Mouse (Mus musculus): Measurements from ENCODE around the gene Tff2.

Gene Tff2

DNA sequence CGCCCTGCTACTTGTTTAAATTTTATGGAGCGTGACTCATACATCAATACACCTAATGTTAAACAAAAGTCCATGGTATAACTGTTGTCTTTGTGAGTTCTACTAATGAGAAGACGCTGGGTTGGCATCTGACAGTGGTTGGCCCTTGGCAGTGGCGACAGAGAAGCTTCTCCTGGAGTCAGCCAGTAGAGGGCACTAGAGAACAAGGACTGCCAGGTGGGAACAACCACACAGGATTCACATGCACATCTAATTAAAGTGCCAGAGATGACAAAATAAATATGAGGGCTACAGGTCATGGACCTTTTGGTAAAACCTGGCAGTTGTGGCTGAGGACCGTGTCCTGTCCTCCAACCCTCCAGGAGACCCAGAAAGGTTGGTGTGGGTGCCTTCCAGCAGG lies 5.7 kb downstream of the Tff2 start:
- peak; percentile 56; the same call in 1 of the 2 replicates for ATAC-seq (ENCODE audit: insufficient number of reproducible peaks, low FRiP score, low TSS enrichment)

DNA sequence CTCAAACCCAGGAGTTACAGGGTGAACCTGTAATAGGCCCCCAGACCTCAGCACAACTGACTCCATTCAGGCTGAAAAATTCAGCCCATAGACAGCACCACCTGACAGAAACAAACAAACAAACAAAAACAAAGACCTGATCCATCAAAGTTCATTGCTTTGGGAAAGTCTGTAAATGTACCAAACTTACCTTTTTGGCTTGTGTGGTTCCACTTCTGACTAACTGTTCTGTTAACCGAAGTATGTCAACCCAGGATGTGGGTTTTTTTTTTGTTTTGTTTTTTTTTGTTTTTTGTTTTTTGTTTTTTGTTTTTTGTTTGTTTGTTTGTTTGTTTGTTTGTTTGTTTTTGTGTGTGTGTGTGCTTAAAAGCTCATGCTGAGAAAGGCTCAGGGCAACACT lies 7.3 kb downstream of the Tff2 start:
- ATAC-seq (ENCODE audit: insufficient number of reproducible peaks, low FRiP score, low TSS enrichment), result no peak

DNA sequence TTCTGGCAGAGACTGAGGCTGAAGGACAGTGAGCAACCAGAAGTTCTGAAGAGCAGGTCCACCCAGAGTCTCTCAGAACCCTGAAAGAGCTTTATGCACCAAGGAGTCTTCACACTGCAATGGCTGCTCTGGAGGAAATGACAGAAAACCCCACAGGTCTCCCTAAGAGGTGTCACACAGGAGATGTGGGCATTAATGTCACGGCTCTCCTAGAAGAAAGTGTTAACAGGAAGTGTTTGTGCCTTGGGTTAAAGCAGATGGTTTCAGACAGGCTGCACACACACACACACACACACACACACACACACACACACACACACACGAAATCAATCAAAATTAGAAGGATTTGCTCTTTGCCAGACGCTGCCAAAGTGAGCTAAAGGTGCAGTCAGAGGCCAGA lies 7.8 kb downstream of the Tff2 start:
- no peak for ATAC-seq (ENCODE audit: insufficient number of reproducible peaks, low FRiP score, low TSS enrichment)

DNA sequence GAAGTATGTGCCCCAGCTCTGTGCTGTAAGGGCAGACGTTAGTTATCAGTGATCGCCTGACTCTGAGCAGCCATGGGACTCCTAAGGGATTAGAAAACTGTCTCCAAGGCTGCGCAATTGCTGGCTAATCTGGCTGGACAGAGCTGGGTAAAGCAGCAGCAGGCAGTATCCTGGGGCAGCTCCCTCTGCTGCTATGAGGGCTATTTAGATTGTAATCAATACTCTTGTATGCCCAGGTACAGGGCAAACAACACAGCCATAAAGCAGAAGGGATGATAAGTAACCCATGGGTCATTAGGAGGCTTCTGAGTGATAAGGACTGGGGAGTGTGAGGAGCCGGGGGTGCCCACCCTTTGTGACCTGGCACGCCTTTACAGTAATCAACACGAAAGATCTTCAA lies 9.2 kb downstream of the Tff2 start:
- ATAC-seq (ENCODE audit: insufficient number of reproducible peaks, low FRiP score, low TSS enrichment), result no peak

DNA sequence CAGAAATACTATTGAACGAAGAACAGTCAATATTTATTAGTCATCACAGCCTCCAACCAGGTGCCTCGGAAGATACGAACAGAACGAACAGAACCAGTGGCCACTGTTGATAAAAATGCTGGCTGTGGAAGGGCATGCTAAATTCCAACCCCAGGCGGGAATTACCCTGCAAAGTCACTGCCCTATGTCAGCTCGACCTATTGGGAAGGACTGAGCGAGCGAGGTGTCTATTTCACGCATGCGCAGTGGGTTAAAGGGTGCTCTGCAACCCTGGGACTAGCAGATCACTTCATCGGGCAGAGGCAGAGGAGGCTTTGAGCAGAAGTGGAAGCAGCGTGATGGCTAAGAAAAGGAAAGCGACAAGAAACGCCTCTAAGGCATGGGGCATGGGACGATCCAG lies 10.3 kb downstream of the Tff2 start:
- no peak for ATAC-seq (ENCODE audit: insufficient number of reproducible peaks, low FRiP score, low TSS enrichment)

DNA sequence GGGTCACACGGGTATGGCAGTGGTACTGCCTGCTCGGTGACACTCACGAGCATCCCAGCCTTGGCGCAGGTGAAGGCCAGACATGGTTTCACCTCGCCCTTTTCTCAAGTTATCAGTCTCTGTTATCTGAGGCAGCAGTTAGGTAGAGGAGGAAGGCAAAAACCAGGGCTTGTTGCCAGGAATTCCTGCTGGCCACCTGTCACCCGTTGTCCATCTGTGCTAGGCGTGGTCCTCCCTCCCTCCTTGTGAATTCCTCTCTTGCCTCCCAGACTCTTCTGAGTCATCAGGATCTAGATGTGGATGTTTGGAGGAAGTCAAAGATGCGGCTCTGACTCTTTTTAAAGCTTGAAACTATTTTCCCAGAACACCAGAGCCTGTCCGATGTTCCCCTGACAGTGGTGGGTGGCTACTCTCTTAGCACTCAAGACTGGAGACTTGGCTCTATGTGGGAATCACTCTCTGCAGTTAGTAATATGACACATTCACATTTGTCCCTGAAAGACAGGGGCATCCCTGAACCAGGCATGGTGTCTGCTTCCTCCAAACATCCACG lies 12.7 kb downstream of the Tff2 start:
- ATAC-seq (ENCODE audit: insufficient number of reproducible peaks, low FRiP score, low TSS enrichment), result peak; percentile 74

DNA sequence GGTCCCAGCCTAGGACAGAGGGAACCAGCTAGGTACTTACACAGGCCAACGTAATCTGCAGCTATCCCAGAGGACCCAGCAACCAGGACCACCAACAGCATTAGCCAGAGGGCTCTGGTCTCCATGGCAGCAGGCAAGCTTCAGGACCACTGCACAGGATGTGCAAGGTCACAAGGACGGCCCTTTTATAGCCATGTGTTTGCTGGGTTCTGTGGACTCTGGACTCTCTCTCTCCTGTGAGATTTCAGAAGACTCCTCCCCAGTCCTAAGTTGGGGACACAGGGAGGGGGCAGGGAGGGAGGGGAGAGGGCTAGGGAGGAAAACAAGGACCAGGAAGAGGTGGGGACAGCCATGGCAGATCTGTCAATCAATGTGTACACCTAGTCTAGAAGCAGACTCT lies 14.6 kb downstream of the Tff2 start, which contains the start of gene Tff3:
Gene Tff3 (minus strand): TSS at position 195 of the 400 bp plus-strand sequence.
- ATAC-seq (ENCODE audit: insufficient number of reproducible peaks, low FRiP score, low TSS enrichment), result no peak

DNA sequence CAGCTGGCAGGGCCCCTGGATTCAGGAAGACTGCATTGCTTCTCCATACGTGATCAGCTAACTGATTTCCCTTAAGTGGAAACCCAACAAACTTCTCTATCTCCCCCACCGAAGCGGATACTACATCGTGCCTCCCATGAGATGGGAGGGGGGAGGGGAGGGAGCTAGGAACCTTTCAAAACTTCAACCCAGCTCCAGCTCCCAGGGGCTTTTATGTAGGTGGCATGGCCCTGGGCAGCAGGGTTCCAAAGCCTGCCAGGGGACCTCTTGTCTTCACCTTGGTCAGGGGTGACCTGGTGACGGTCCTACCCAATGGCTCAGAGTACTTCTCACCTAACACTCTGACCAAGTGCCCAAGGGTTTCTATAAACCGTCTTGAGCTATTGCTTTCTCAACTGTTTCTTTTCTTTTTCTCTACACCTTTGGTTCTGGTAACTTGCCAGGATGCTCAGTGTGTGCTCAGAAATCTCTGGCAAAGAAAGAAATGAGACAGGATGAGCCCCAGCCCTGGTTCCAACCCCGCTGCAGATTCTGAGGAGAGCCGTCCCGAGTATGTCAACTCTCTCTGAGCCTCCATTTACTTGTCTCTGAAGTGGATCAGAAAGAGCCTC lies 15.3 kb downstream of the Tff2 start:
- no peak for ATAC-seq (ENCODE audit: insufficient number of reproducible peaks, low FRiP score, low TSS enrichment)

DNA sequence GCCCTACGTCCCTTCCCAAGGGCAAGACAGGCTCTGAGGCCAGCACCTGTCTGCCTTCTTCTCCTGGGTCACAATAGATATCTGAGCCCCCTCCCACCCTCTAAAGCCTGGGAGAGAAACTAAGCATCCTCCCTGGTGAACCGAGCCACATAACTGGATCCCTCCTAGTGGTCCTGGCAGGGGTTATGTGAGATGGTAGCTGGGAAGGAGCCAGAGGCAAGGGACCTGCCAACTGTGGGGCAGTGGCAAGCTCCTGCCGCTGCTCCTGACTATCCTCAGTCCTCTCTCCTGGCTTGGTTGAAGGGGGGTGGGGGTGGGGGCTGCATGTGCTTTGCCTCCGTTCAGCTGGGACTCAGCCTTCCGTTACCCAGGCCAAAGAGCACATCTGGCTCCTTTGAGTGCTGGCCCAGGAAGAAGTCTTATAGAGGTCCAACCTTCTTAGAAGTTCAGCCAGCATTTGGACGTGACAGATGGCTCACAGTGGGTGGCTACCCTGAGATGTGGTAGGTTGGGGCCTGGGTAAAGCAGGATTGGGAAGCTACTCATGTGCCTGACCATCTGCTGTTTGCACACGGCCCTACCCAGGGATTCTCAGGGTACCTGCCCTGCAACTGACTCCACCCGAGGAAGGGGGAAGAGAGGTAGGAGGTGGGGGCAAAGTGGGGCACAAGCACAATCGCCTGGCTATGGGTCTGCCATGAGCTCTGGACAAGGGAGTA lies 18.4 kb downstream of the Tff2 start:
- peak; percentile 80 for ATAC-seq (ENCODE audit: insufficient number of reproducible peaks, low FRiP score, low TSS enrichment)

DNA sequence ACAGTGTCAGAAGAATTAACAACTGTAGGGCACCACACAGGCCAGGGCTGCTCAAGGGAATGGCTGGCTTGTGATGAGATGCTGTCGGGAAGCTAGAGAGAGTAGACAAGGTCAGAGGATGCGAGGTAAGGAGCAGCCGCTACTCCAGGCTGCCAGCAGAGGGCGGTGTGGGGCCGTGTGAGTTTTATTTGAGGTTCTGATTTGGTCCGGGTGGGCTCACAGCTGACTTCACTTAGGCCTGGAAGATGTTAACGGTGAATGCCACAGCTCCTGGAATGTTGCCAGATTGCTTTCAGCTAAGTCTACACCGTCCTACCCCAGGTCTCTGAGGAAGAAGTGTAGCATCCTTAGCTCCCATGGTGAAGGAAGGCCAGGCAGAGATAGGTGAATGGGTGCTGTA lies 22.1 kb downstream of the Tff2 start:
- ATAC-seq (ENCODE audit: insufficient number of reproducible peaks, low FRiP score, low TSS enrichment), result no peak

DNA sequence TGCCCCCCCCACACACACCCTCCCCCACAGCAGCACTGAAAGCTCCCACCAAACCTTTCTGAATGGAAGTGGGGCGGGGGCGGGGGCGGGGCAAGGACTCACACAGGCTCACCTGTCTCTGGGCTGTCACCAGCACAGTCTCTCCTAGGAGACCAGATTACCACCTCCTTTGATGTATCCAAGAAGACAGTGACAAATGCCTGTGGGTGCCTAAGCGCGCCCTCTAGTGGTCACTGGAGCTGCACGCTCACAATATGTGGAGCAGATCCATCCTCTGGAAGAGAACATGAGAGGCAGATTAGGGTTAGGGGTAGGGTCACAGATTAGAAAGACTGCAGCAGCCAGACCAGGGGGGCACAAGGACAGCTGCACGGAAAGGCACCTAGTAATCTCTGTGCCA lies 24.7 kb downstream of the Tff2 start:
- no peak for ATAC-seq (ENCODE audit: insufficient number of reproducible peaks, low FRiP score, low TSS enrichment)

DNA sequence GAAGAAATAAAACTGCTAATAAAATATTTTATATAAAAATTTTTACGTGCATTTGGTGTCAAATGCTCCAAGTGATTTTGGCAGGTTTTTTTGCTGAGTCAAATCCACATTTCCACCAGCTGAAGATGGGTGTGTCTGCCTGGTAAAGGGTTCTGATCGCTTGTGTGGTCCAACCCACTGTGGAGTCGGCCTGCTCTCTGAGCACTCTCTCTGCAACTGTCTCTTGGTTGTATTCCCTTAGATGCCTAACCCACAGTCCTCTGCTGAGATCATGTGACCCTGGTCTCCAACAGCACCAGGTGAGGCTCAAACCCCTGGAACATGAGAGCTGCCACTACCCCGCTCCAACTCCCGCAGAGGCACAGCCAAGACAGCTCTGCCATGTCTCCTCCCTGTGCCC lies 26.1 kb downstream of the Tff2 start:
- no peak for ATAC-seq (ENCODE audit: insufficient number of reproducible peaks, low FRiP score, low TSS enrichment)

DNA sequence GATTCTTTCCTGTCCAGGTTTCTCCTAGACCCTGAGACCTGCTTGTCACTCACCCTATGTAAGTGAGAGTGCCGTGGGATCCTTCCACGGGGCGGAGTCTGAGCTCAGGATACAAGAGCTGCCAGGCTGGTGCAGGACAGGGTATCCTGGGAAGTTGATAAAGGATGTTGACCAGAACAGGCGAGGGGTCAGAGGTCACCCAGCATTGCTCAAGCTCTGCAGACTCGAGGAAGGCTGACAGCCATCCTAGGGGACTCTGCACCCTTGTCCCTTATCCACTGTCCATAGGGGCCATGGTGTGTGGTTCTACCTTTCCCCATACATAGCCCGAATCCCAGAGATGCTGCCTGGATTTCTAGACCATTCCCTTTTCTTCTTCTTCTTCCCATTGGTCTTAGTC lies 28.0 kb downstream of the Tff2 start:
- no peak for ATAC-seq (ENCODE audit: insufficient number of reproducible peaks, low FRiP score, low TSS enrichment)

DNA sequence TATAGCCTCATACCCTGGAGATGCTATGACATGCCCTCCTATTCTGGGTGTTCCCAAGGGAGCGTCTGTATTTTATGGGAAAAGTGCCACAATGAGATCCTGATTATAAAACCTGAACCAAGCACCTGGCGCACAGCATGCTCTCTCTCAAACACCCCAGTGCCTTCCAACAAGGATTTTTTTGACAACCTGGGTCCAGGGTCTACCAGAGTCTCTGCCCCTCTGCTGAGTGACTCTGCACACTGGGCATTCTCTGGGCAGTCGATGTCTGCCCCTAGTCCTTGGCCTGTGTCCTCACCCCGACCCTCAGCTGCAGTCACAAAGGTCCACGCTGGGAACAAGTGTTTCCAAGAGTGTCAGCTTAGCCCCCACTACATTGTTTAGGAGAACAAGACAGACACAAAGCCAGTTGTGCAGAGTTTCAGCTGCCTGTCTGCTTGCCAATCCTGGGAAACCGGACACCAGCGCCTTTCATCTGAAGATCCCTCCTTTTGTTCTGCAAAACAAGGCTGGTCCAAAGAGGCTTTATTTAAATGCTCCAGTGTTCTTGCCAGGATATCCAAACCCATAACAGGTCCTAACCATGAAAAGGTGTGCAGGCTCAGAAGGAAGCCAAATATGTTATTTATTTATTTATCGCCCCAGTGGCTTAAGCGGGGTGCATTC lies 30.8 kb downstream of the Tff2 start:
- ATAC-seq (ENCODE audit: insufficient number of reproducible peaks, low FRiP score, low TSS enrichment), result no peak

DNA sequence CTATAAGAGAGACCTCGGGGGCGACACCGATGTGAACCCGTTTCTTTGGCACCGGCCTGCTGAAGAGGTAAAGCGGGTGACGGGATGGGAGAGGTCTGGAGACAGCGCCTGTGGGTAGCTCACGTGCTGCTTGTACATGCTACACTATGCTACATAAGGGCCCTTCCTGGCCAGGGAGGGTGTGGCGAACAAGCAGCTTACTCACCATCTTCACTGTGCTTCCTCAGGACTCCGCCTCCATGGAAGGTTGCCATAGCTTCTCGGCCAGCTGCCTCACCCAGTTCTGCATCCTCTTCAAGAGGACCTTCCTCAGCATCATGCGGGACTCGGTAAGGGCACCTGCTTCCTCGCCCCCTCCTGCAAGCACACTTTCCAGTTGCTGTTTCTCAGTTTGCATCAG lies 35.7 kb downstream of the Tff2 start:
- no peak for ATAC-seq (ENCODE audit: insufficient number of reproducible peaks, low FRiP score, low TSS enrichment)

DNA sequence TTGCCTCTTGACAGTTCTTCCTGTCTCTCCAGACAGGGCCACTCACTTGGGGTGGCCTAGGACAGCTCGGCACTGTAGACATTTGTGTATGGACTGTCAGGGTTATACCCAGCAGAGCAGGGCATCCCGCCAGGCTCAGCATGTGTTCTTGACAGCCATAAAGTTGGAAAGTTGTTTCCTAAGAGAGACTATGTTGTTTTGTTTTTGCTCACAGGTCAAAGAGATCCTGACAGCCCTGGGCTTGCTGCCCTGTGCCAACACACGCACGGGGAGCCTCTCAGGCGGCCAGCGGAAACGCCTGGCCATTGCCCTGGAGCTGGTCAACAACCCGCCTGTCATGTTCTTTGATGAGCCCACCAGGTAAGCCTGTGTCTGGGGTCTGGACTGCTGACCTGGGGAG lies 40.3 kb downstream of the Tff2 start:
- ATAC-seq (ENCODE audit: insufficient number of reproducible peaks, low FRiP score, low TSS enrichment), result no peak

DNA sequence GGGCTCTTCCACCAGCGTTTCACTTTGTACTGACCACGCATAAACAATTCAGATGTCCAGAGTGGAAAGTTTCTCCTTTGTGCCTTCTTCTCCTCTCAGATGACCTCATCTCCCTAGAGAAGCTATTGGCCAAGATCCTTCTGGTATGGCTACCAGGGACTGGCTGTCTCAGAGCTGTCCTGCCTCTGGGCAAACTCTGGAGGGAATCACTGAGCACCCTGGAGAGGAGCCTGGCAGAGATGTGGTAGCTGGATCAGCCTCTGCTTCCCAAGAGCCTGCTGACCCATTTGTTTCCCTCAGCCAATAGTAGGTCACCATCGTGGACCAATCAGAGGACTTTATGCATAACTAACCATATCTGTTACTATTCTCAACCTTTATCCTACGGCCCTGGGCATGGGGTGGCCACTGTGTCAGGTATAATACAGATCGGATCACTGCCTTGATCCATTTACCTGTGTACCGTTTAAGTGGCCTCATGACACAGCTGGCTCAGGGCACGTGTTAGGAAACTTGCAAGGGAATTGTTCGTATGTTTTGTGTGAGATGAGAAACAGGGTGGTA lies 41.0 kb downstream of the Tff2 start:
- ATAC-seq (ENCODE audit: insufficient number of reproducible peaks, low FRiP score, low TSS enrichment), result no peak

DNA sequence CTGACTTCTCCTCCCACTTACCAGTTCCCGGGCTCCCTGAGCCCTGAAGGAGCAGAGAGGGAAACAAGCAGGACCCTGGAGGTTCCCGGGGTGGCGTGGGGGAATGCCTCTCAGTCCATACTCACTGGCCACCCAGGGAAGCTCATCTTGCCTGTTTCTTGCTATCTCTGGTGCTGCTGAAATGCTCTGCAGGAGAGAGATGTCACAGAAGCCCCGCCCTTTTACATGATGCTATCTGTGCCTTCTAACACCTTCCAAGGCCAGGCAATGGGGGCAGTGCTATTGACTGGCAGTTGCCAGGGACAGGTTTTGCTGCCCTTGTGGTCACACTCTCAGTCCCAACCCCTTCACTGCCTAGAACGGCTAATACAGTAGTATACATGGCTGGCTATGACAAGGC lies 45.3 kb downstream of the Tff2 start:
- ATAC-seq (ENCODE audit: insufficient number of reproducible peaks, low FRiP score, low TSS enrichment), result no peak

DNA sequence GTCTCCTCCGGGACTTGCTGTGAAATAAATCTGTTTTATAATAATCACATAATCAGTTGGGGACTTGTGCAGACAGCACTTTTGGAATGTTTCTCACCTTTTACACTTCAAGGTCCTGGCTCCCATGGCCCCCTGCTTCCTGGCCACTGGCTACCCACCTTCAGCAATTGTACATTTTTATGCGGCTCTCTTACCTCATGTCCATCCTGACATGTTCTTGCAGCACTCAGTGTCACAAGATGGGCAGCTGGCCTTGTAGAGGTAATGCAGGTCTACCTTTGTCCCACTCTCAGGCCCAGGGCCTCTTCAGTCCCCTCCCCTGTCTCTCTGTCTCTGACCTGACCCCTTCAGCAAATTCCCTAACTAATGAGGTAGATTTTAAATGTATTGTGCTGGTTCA lies 47.2 kb downstream of the Tff2 start:
- no peak for ATAC-seq (ENCODE audit: insufficient number of reproducible peaks, low FRiP score, low TSS enrichment)

DNA sequence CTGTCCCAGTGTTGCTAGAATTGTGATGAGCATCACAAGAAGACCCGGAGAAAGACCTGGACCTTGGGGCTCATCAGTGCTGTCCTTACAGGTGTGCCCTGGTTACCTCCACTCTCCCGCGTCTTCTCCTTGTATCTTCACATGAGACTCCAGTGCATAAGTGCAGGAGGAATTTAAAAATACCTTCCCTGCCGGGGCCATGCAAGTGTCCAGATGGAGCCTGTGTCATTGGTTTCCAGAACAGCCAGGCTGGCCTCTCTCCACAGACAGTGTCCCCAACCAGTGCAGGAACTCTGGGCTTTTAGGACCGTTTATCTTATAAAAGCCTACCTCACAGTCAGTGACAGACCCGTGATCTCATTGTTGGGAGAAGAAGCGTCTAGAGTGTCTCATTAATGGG lies 48.5 kb downstream of the Tff2 start:
- no peak for ATAC-seq (ENCODE audit: insufficient number of reproducible peaks, low FRiP score, low TSS enrichment)

DNA sequence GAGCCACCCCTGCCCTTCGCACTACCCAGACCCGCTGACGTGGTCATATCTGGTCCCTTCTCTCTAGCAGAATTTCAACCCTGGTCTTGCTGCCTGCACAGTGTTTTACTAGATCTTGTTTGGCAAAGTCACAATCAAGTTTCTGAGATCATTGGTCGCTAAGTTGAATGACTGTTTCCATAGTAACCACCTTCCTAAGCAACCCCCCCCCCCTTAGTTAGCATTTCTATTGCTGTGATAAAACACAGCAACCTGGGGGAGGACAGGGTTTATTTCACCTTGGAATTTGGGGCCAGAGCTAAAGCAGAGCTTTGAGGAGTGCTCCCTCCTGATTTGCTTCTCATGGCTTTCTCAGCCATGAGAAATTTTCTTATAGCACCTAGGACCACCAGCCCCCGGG lies 49.3 kb downstream of the Tff2 start:
- ATAC-seq (ENCODE audit: insufficient number of reproducible peaks, low FRiP score, low TSS enrichment), result no peak

All from cerebellum, adult (tissue).